Mouse (Mus musculus): ENCODE data around the gene Sufu.

DNA sequence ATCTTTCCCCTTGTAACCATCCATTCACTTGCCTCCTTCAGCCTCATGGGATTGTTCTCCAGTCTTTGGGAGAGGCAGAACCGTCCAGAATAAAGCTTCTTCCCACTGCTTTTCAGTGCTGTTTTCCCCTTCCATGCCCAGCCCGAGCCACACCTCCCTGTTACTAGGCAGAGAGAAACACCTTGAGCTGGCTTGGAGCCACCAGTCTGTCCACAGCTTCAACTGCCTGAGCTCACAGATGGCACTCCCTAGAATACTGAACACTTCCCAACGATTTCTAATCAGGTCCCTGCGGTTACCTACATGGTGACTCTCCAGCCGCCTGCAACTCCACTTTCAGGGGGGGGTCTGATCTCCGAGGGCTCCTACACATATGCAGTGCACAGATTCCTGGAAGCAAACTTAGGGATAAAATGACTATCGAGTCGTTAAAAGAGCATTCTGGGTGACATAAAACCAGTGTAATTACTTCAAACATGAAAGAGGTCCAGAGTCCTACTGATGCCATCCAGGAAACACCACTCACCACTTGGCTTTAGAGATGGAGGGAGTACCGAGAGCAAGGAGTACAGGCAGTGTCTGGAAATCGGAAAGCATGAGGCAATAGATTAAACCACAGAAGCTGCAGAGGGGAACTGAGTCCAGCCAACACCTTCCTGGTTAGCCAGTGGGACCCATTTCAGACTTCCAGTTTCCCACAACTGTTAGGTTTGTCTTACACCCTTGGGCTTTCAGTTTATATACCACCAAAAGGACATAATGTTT, 46.3 kb upstream of the Sufu start, which contains the start of gene 2310034G01Rik:
- TF ChIP-seq POLR2A (IDR thresholded peaks at IDR 0.05; ENCODE audit: insufficient read length, low read depth) (no peak), TCF12 (IDR thresholded peaks at IDR 0.05; ENCODE audit: insufficient read depth, poor library complexity, severe bottlenecking) (no peak)
